Mouse (Mus musculus) testis, adult 2 months (tissue): Measurements from ENCODE around the gene Cldn15.

Experiments used
- CTCF ChIP-seq: fragments of 200-500 bp; IDR thresholded peaks from 2 replicates; pipeline ENCODE4 v1.5.1; 2012; ENCODE audit warnings: low read depth, mild to moderate bottlenecking, inconsistent platforms, low read length, moderate library complexity; ENCODE audit not compliant: control insufficient read depth, insufficient read depth, insufficient replicate concordance
- POLR2A ChIP-seq: fragments of 200-500 bp; IDR thresholded peaks from 2 replicates; pipeline ENCODE4 v1.6.1; 2012; ENCODE audit warnings: low read depth, mild to moderate bottlenecking, inconsistent platforms, low read length, moderate library complexity; ENCODE audit not compliant: control insufficient read depth

GRCm38 (mm10) chr5:136943382-136943781 is 23.0 kb upstream of the Cldn15 start:
- TF ChIP-seq CTCF (no peak), POLR2A (no peak)
